Mouse (Mus musculus) heart, embryonic 16.5 days (tissue): ENCODE measurements at regions not wholly inside any gene's neighbourhood (a gene's known extent, or its start where the extent isn't known, plus 50 kb on each side); places are given as distances from the start of the nearest gene placed in this dataset.

ENCODE experiments used
- ATAC-seq: fragments of 200-750 bp; cut with Nextera tagmentation; replicated peaks from 2 replicates; pipeline ENCODE4 v1.8.0; 2017; ENCODE audit warnings: moderate number of reproducible peaks; ENCODE audit not compliant: insufficient read depth, low FRiP score; ENCODE audit errors: extremely low read depth
- H3K27ac ChIP-seq: fragments of 300-500 bp; sonication (generic); 2 replicates; pipeline ENCODE4 v1.5.1; 2014; ENCODE audit warnings: mild to moderate bottlenecking, low read length, control low read depth, moderate library complexity
- H3K27me3 ChIP-seq: fragments of 300-500 bp; sonication (generic); 2 replicates; pipeline ENCODE4 v1.6.1; 2014; ENCODE audit warnings: low read length, mixed read lengths; ENCODE audit not compliant: control insufficient read depth, insufficient read depth
- H3K36me3 ChIP-seq: fragments of 300-500 bp; sonication (generic); 2 replicates; pipeline ENCODE4 v1.6.1; 2014; ENCODE audit not compliant: control insufficient read depth, insufficient read depth
- H3K4me1 ChIP-seq: fragments of 300-500 bp; sonication (generic); 2 replicates; pipeline ENCODE4 v1.6.1; 2014; ENCODE audit warnings: low read length, mixed read lengths; ENCODE audit not compliant: control insufficient read depth, insufficient read depth
- H3K4me2 ChIP-seq: fragments of 300-500 bp; sonication (generic); 2 replicates; pipeline ENCODE4 v1.6.1; 2014; ENCODE audit warnings: low read depth, mild to moderate bottlenecking, control low read depth, low read length
- H3K4me3 ChIP-seq: fragments of 300-500 bp; sonication (generic); 2 replicates; pipeline ENCODE4 v1.5.1; 2014; ENCODE audit warnings: mild to moderate bottlenecking, control low read depth, low read length
- H3K9ac ChIP-seq: fragments of 300-500 bp; sonication (generic); 2 replicates; pipeline ENCODE4 v1.6.1; 2014; ENCODE audit warnings: low read length, control low read depth
- H3K9me3 ChIP-seq: fragments of 300-500 bp; sonication (generic); replicated peaks from 2 replicates; pipeline ENCODE4 v1.6.1; 2016; ENCODE audit warnings: low read length; ENCODE audit not compliant: control insufficient read depth
- WGBS: fragments of 180-500 bp; shearing (Covaris S2); extraction: QIAGEN DNeasy Blood & Tissue Kit; methylation state at CpG from one replicate; pipeline ENCODE4 v1.1.7; 2014; 5-methylcytosine and 5-hydroxymethylcytosine counted together

DNA sequence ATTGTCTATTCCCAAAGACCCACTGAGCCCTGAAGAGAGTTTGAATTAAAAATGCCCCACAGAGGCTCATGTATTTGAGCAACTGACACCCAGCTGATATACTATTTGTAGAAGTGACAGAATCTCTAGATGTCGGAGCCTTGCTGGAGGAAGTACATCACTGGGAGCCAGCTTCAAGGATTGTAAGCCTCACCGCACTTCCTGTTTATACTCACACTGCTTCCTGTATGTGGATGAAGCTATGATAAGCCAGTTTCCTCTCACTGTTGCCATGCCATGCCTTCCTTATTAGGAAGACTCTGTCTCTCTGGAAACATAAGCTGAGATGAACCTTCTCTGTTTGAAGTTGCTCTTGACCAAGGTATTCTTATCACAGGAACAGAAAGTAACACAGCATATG, 251.8 kb upstream of the Pabpc6 start:
- WGBS = 57% methylated on average over 2 of the region's 2 CpGs
- Histone ChIP-seq H3K9ac (no peak overlapping the region), H3K4me1 (no peaks in the 10 kb centered on the region), H3K4me2 (no peak overlapping the region), H3K27ac (no peak overlapping the region), H3K36me3 (no peaks in the 10 kb centered on the region), H3K9me3 (no peaks in the 10 kb centered on the region; the same call in 1 of the 2 replicates), H3K4me3 (no peak overlapping the region), H3K27me3 (no peaks in the 10 kb centered on the region)
- no peak for ATAC-seq

- H3K27ac ChIP-seq = no peak overlapping the region
- H3K4me1 ChIP-seq = no peaks in the 10 kb centered on the region
- H3K36me3 ChIP-seq = no peaks in the 10 kb centered on the region
- no peak overlapping the region for H3K9ac ChIP-seq
- no peak overlapping the region for H3K4me3 ChIP-seq
- WGBS = 39% methylated on average over 2 of the region's 2 CpGs
- no peak overlapping the region for H3K4me2 ChIP-seq
- no peaks in the 10 kb centered on the region for H3K27me3 ChIP-seq
- no peaks in the 10 kb centered on the region; the same call in 1 of the 2 replicates for H3K9me3 ChIP-seq
- no peak for ATAC-seq
Measured at GRCm38 (mm10) chr17:9917031-9917430, 247.5 kb upstream of the Pabpc6 start.

DNA sequence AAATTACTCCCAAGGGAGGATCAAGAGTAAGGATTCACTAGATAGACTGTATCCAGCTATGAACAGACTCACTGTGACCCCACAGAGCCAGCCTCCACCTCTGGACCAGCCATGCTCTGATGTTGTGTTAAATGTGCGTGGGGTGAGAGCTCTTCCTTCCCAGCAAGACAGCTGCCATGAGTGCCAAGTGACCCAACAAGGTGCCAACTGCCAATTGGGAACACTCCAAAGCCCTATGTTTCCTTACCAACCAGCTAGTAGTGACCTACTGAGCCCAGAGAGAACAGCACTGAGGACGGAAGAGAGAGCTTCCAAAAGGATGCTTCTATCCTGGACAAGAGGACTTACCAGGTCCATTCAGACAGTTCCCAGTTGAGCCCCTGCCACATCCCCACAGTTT, 241.3 kb upstream of the Pabpc6 start:
- Histone ChIP-seq H3K4me1 (peaks cover 6% of the 10 kb centered on the region), H3K27ac (no peak overlapping the region), H3K36me3 (no peaks in the 10 kb centered on the region), H3K9me3 (no peaks in the 10 kb centered on the region), H3K27me3 (no peaks in the 10 kb centered on the region), H3K9ac (no peak overlapping the region), H3K4me3 (no peak overlapping the region), H3K4me2 (no peak overlapping the region)
- ATAC-seq = no peak
- 86% methylated on average over 2 of the region's 2 CpGs for WGBS

GRCm38 (mm10) chr17:9907077-9907476, 237.6 kb upstream of the Pabpc6 start:
- no peak for ATAC-seq
- WGBS = 86% methylated on average over 1 of the region's 1 CpGs

GRCm38 (mm10) chr17:9905501-9906462, 236.3 kb upstream of the Pabpc6 start:
- Histone ChIP-seq H3K4me1 (peaks cover 17% of the 10 kb centered on the region), H3K27ac (peak overlapping the region; percentile 33; the same call in 1 of the 2 replicates), H3K9me3 (no peaks in the 10 kb centered on the region), H3K9ac (peak overlapping the region; percentile 3; the same call in 1 of the 2 replicates), H3K4me2 (peak overlapping the region; percentile 54), H3K4me3 (peak overlapping the region; percentile 26; the same call in 1 of the 2 replicates), H3K36me3 (no peaks in the 10 kb centered on the region), H3K27me3 (no peaks in the 10 kb centered on the region)
- no peak; the same call in 1 of the 2 replicates for ATAC-seq
- 12% methylated on average over 12 of the region's 12 CpGs for WGBS

More at GRCm38 (mm10) chr17:9907077-9907476, 237.6 kb upstream of the Pabpc6 start:
- no peak overlapping the region for H3K9ac ChIP-seq
- no peaks in the 10 kb centered on the region for H3K27me3 ChIP-seq
- no peak overlapping the region for H3K4me3 ChIP-seq
- peaks cover 17% of the 10 kb centered on the region for H3K4me1 ChIP-seq
- H3K4me2 ChIP-seq = no peak overlapping the region
- H3K27ac ChIP-seq = no peak overlapping the region
- no peaks in the 10 kb centered on the region for H3K9me3 ChIP-seq
- no peaks in the 10 kb centered on the region for H3K36me3 ChIP-seq

- no peak for ATAC-seq
- no peak overlapping the region for H3K9ac ChIP-seq
Measured at GRCm38 (mm10) chr17:9904525-9904991, 235.0 kb upstream of the Pabpc6 start.

GRCm38 (mm10) chr17:9903313-9903712, 233.8 kb upstream of the Pabpc6 start:
- H3K4me2 ChIP-seq = no peak overlapping the region
- H3K9ac ChIP-seq = no peak overlapping the region
- H3K4me3 ChIP-seq = no peak overlapping the region
- H3K27ac ChIP-seq = no peak overlapping the region
- ATAC-seq = no peak
- no peaks in the 10 kb centered on the region for H3K9me3 ChIP-seq
- 83% methylated on average over 4 of the region's 4 CpGs for WGBS
- no peaks in the 10 kb centered on the region for H3K27me3 ChIP-seq
- no peaks in the 10 kb centered on the region for H3K36me3 ChIP-seq
- peaks cover 17% of the 10 kb centered on the region for H3K4me1 ChIP-seq

More at GRCm38 (mm10) chr17:9904525-9904991, 235.0 kb upstream of the Pabpc6 start:
- H3K4me2 ChIP-seq = no peak overlapping the region
- H3K4me1 ChIP-seq = peaks cover 17% of the 10 kb centered on the region
- WGBS = 45% methylated on average over 6 of the region's 6 CpGs
- H3K4me3 ChIP-seq = no peak overlapping the region
- no peaks in the 10 kb centered on the region for H3K36me3 ChIP-seq
- no peaks in the 10 kb centered on the region for H3K9me3 ChIP-seq
- no peaks in the 10 kb centered on the region for H3K27me3 ChIP-seq
- H3K27ac ChIP-seq = no peak overlapping the region

DNA sequence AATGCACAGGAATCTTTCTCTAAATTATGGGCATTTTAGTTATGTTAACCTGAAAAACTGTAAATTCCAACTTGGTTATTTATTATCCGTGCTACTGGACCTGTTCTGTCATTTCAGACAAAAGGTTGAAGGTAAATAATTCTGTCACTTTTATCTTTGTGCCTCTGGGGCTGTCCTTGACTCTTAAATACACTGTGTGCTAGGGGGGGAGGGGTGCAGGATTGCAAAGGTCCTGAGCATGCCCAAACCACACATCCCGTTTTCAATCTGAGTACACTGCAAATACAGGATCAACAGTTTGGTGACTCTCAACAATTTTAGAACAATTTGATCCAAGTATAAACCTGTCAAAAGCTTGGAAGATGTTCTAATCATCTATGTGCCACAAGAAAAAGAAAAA, 227.4 kb upstream of the Pabpc6 start:
- H3K27ac ChIP-seq = no peak overlapping the region
- ATAC-seq = no peak
- H3K4me2 ChIP-seq = no peak overlapping the region
- H3K9ac ChIP-seq = no peak overlapping the region
- 42% methylated on average over 2 of the region's 2 CpGs for WGBS
- no peak overlapping the region for H3K4me3 ChIP-seq
- H3K4me1 ChIP-seq = peaks cover 20% of the 10 kb centered on the region
- H3K9me3 ChIP-seq = no peaks in the 10 kb centered on the region
- no peaks in the 10 kb centered on the region for H3K27me3 ChIP-seq
- no peaks in the 10 kb centered on the region for H3K36me3 ChIP-seq

DNA sequence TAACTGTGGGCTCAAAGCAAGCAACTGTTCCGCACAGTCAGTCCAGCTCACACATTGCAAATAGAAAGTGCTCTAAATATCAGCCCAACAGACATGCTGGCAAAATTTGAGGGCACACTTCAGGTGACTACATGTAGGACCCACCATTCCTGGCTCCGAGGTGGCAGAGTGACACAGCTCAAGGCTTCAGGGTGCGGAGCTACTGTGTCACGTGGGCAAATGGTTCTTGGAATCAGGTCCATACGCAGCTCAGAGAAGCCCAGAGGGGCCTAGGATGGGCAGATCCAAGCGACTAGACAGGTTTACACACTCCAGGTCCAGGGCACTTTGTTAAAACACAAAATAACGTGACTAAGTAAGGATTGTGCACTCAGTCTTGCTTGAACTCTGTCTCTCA, 226.2 kb upstream of the Pabpc6 start:
- no peaks in the 10 kb centered on the region for H3K36me3 ChIP-seq
- peak; percentile 16; the same call in 1 of the 2 replicates for ATAC-seq
- no peak overlapping the region for H3K4me3 ChIP-seq
- peak overlapping the region; percentile 97 for H3K27ac ChIP-seq
- no peaks in the 10 kb centered on the region for H3K27me3 ChIP-seq
- H3K4me2 ChIP-seq = peak overlapping the region; percentile 36
- H3K9ac ChIP-seq = peak overlapping the region; percentile 44
- no peaks in the 10 kb centered on the region for H3K9me3 ChIP-seq
- H3K4me1 ChIP-seq = peaks cover 23% of the 10 kb centered on the region
- WGBS = 41% methylated on average over 7 of the region's 7 CpGs
